Mouse (Mus musculus): ENCODE measurements around the gene Suv39h1. TPM values are rescaled to one million over a fixed set of nuclear protein-coding genes. Genes with fewer than 3 reads are reported as not detected.

Gene Suv39h1
- polyA plus RNA-seq (2017; shearing (Covaris generic)), result 22.0 TPM

GRCm38 (mm10) chrX:8074430-8075014, at the start of gene Suv39h1:
Suv39h1 (minus strand) TSS chrX:8074760.

GRCm38 (mm10) chrX:8090346-8090953, 15.9 kb upstream of the Suv39h1 start, which contains the start of gene Was:
Was (minus strand) TSS chrX:8090498.

DNA sequence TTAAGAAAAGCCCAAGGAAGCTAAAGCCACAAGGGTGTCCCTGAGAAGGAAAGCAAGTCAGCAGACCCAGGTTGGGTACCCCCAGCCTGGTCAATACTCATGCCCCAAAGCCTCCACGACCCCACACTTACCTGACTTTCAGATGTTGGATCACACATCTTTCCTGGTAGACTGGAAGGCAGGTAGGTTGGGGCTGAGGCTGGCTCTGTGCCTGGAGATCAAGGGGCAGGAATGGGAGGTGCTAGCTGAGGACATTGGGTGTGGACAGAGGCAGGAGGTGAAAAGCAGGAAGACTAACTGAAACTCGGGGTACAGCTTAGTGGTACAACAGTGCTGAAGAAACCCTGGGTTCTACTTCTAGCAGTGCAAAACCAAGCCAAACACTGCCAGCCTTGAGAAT, 56.3 kb downstream of the Suv39h1 start, which contains the start of gene Glod5:
Glod5 (minus strand) TSS at position 207 of the 400 bp plus-strand sequence.

Other genes with a start within 250 kb of the Suv39h1 start
- 191 TPM for gene Otud5, start 233.4 kb downstream of the Suv39h1 start, polyA plus RNA-seq (2017; shearing (Covaris generic))
- 233 TPM for gene Pim2, start 196.5 kb downstream of the Suv39h1 start, polyA plus RNA-seq (2017; shearing (Covaris generic))
- gene Slc35a2, start 190.7 kb downstream of the Suv39h1 start, polyA plus RNA-seq (2017; shearing (Covaris generic)), result 38.7 TPM
- gene Pqbp1, start 175.5 kb downstream of the Suv39h1 start, polyA plus RNA-seq (2017; shearing (Covaris generic)), result 170 TPM
- gene Timm17b, start 175.4 kb downstream of the Suv39h1 start, polyA plus RNA-seq (2017; shearing (Covaris generic)), result 101 TPM
- not detected for gene Gm10491, start 166.9 kb downstream of the Suv39h1 start, polyA plus RNA-seq (2017; shearing (Covaris generic))
- gene Gm10490, start 165.2 kb downstream of the Suv39h1 start, polyA plus RNA-seq (2017; shearing (Covaris generic)), result not detected
- not detected for gene Pcsk1n, start 154.9 kb downstream of the Suv39h1 start, polyA plus RNA-seq (2017; shearing (Covaris generic))
- not detected for gene Eras, start 146.2 kb downstream of the Suv39h1 start, polyA plus RNA-seq (2017; shearing (Covaris generic))
- 12.9 TPM for gene Hdac6, start 126.9 kb downstream of the Suv39h1 start, polyA plus RNA-seq (2017; shearing (Covaris generic))
- not detected for gene Gata1, start 96.7 kb downstream of the Suv39h1 start, polyA plus RNA-seq (2017; shearing (Covaris generic))
- gene Glod5, start 56.3 kb downstream of the Suv39h1 start, polyA plus RNA-seq (2017; shearing (Covaris generic)), result not detected
- gene Was, start 15.7 kb upstream of the Suv39h1 start, polyA plus RNA-seq (2017; shearing (Covaris generic)), result 51.5 TPM
- 19.5 TPM for gene Wdr13, start 58.1 kb upstream of the Suv39h1 start, polyA plus RNA-seq (2017; shearing (Covaris generic))
- 967 TPM for gene Rbm3, start 71.1 kb upstream of the Suv39h1 start, polyA plus RNA-seq (2017; shearing (Covaris generic))
- gene Tbc1d25, start 101.4 kb upstream of the Suv39h1 start, polyA plus RNA-seq (2017; shearing (Covaris generic)), result 31.8 TPM
- 55.6 TPM for gene Ebp, start 118.8 kb upstream of the Suv39h1 start, polyA plus RNA-seq (2017; shearing (Covaris generic))
- gene Porcn, start 131.8 kb upstream of the Suv39h1 start, polyA plus RNA-seq (2017; shearing (Covaris generic)), result not detected
- gene Ftsj1, start 177.6 kb upstream of the Suv39h1 start, polyA plus RNA-seq (2017; shearing (Covaris generic)), result 13.9 TPM
- gene Slc38a5, start 196.4 kb upstream of the Suv39h1 start, polyA plus RNA-seq (2017; shearing (Covaris generic)), result not detected

Data from effector memory CD4-positive, alpha-beta T cell, adult 5 months (primary cell).